Mouse (Mus musculus): ENCODE results near the gene Tango6. TPM values are rescaled to one million over a fixed set of nuclear protein-coding genes. Genes with fewer than 3 reads are reported as not detected.

The Tango6 gene
- total RNA-seq, 1 experiment, result 13.6 TPM

- no peak overlapping the region for H3K27ac ChIP-seq (ENCODE audit: insufficient read depth, low read depth, low read length, poor library complexity, severe bottlenecking)
- no peaks in the 10 kb centered on the region for H3K9me3 ChIP-seq (ENCODE audit: control insufficient read depth, insufficient read depth, low read depth, low read length)
- H3K36me3 ChIP-seq (ENCODE audit: control insufficient read depth, insufficient read depth, low read length, poor library complexity, severe bottlenecking), result peaks cover 19% of the 10 kb centered on the region
- no peak overlapping the region for H3K4me3 ChIP-seq (ENCODE audit: insufficient read depth in 1 of 2, low read depth in 1 of 2, low read length in 2 of 2, poor library complexity in 1 of 2, severe bottlenecking in 1 of 2)
- TF ChIP-seq ZNF384 (IDR thresholded peaks at IDR 0.05; ENCODE audit: low read depth, low read length) (no peak), MAFK (IDR thresholded peaks at IDR 0.05; ENCODE audit: insufficient read depth, low read depth, low read length) (no peak)
- H3K4me1 ChIP-seq (ENCODE audit: control insufficient read depth in 2 of 2, insufficient read depth in 2 of 2, low read length in 2 of 2, poor library complexity in 1 of 2), result no peaks in the 10 kb centered on the region
- H3K9ac ChIP-seq (ENCODE audit: insufficient read depth, low read depth, low read length, poor library complexity, severe bottlenecking), result no peak overlapping the region
- in situ Hi-C loops (cut with MboI; ENCODE audit: low sequenced_read_pairs in 2 of 2, unreplicated experiment in 2 of 2), result loop anchor here in 1 of 2 experiments (25.0 kb wide), 1 partner anchor 163 kb away; the partner anchor contains the start of gene Utp4
- no peak for DNase-seq (ENCODE audit: low read depth, low spot score)
Observed at GRCm38 (mm10) chr8:106723921-106724320, 41.1 kb downstream of the Tango6 start.

- no peak for DNase-seq (ENCODE audit: low read depth, low spot score)
- H3K9ac ChIP-seq (ENCODE audit: insufficient read depth, low read depth, low read length, poor library complexity, severe bottlenecking), result no peak overlapping the region
- in situ Hi-C loops (cut with MboI; ENCODE audit: low sequenced_read_pairs in 2 of 2, unreplicated experiment in 2 of 2), result no loop called here
- no peak overlapping the region for H3K4me3 ChIP-seq (ENCODE audit: insufficient read depth in 1 of 2, low read depth in 1 of 2, low read length in 2 of 2, poor library complexity in 1 of 2, severe bottlenecking in 1 of 2)
- peaks cover 14% of the 10 kb centered on the region for H3K36me3 ChIP-seq (ENCODE audit: control insufficient read depth, insufficient read depth, low read length, poor library complexity, severe bottlenecking)
- H3K4me1 ChIP-seq (ENCODE audit: control insufficient read depth in 2 of 2, insufficient read depth in 2 of 2, low read length in 2 of 2, poor library complexity in 1 of 2), result no peaks in the 10 kb centered on the region
- TF ChIP-seq ZC3H11A (IDR thresholded peaks at IDR 0.05; ENCODE audit: borderline replicate concordance, low read depth, low read length), result no peak
- TF ChIP-seq MAFK (IDR thresholded peaks at IDR 0.05; ENCODE audit: insufficient read depth, low read depth, low read length), result no peak
- H3K27ac ChIP-seq (ENCODE audit: insufficient read depth, low read depth, low read length, poor library complexity, severe bottlenecking), result no peak overlapping the region
- no peaks in the 10 kb centered on the region for H3K9me3 ChIP-seq (ENCODE audit: control insufficient read depth, insufficient read depth, low read depth, low read length)
Observed at GRCm38 (mm10) chr8:106726551-106726950, 43.7 kb downstream of the Tango6 start.

- Histone ChIP-seq H3K27ac (ENCODE audit: insufficient read depth, low read depth, low read length, poor library complexity, severe bottlenecking) (no peak overlapping the region), H3K9me3 (ENCODE audit: control insufficient read depth, insufficient read depth, low read depth, low read length) (no peaks in the 10 kb centered on the region), H3K4me3 (ENCODE audit: insufficient read depth in 1 of 2, low read depth in 1 of 2, low read length in 2 of 2, poor library complexity in 1 of 2, severe bottlenecking in 1 of 2) (no peak overlapping the region), H3K36me3 (ENCODE audit: control insufficient read depth, insufficient read depth, low read length, poor library complexity, severe bottlenecking) (peaks cover 12% of the 10 kb centered on the region), H3K9ac (ENCODE audit: insufficient read depth, low read depth, low read length, poor library complexity, severe bottlenecking) (no peak overlapping the region), H3K4me1 (ENCODE audit: control insufficient read depth in 2 of 2, insufficient read depth in 2 of 2, low read length in 2 of 2, poor library complexity in 1 of 2) (no peaks in the 10 kb centered on the region)
- DNase-seq (ENCODE audit: low read depth, low spot score), result no peak
- in situ Hi-C loops (cut with MboI; ENCODE audit: low sequenced_read_pairs in 2 of 2, unreplicated experiment in 2 of 2), result no loop called here
- TF ChIP-seq HCFC1 (IDR thresholded peaks at IDR 0.05; ENCODE audit: borderline replicate concordance, insufficient read depth, low read length) (no peak), MAFK (IDR thresholded peaks at IDR 0.05; ENCODE audit: insufficient read depth, low read depth, low read length) (no peak), ZNF384 (IDR thresholded peaks at IDR 0.05; ENCODE audit: low read depth, low read length) (no peak), ZC3H11A (IDR thresholded peaks at IDR 0.05; ENCODE audit: borderline replicate concordance, low read depth, low read length) (no peak), CHD2 (IDR thresholded peaks at IDR 0.05; ENCODE audit: low read depth, low read length) (no peak)
Observed at GRCm38 (mm10) chr8:106727241-106727835, 44.5 kb downstream of the Tango6 start.

GRCm38 (mm10) chr8:106727889-106728288 is 45.0 kb downstream of the Tango6 start:
- peaks cover 9% of the 10 kb centered on the region for H3K36me3 ChIP-seq (ENCODE audit: control insufficient read depth, insufficient read depth, low read length, poor library complexity, severe bottlenecking)
- H3K27ac ChIP-seq (ENCODE audit: insufficient read depth, low read depth, low read length, poor library complexity, severe bottlenecking), result no peak overlapping the region
- no peaks in the 10 kb centered on the region for H3K9me3 ChIP-seq (ENCODE audit: control insufficient read depth, insufficient read depth, low read depth, low read length)
- TF ChIP-seq CHD2 (IDR thresholded peaks at IDR 0.05; ENCODE audit: low read depth, low read length) (no peak), ZC3H11A (IDR thresholded peaks at IDR 0.05; ENCODE audit: borderline replicate concordance, low read depth, low read length) (no peak), HCFC1 (IDR thresholded peaks at IDR 0.05; ENCODE audit: borderline replicate concordance, insufficient read depth, low read length) (no peak), ZNF384 (IDR thresholded peaks at IDR 0.05; ENCODE audit: low read depth, low read length) (no peak), MAFK (IDR thresholded peaks at IDR 0.05; ENCODE audit: insufficient read depth, low read depth, low read length) (no peak)
- no peaks in the 10 kb centered on the region for H3K4me1 ChIP-seq (ENCODE audit: control insufficient read depth in 2 of 2, insufficient read depth in 2 of 2, low read length in 2 of 2, poor library complexity in 1 of 2)
- H3K9ac ChIP-seq (ENCODE audit: insufficient read depth, low read depth, low read length, poor library complexity, severe bottlenecking), result no peak overlapping the region
- H3K4me3 ChIP-seq (ENCODE audit: insufficient read depth in 1 of 2, low read depth in 1 of 2, low read length in 2 of 2, poor library complexity in 1 of 2, severe bottlenecking in 1 of 2), result no peak overlapping the region
- in situ Hi-C loops (cut with MboI; ENCODE audit: low sequenced_read_pairs in 2 of 2, unreplicated experiment in 2 of 2), result no loop called here
- no peak for DNase-seq (ENCODE audit: low read depth, low spot score)

GRCm38 (mm10) chr8:106732921-106733320 is 50.1 kb downstream of the Tango6 start:
- no peaks in the 10 kb centered on the region for H3K9me3 ChIP-seq (ENCODE audit: control insufficient read depth, insufficient read depth, low read depth, low read length)
- no peak overlapping the region for H3K9ac ChIP-seq (ENCODE audit: insufficient read depth, low read depth, low read length, poor library complexity, severe bottlenecking)
- no peak overlapping the region for H3K4me3 ChIP-seq (ENCODE audit: insufficient read depth in 1 of 2, low read depth in 1 of 2, low read length in 2 of 2, poor library complexity in 1 of 2, severe bottlenecking in 1 of 2)
- DNase-seq (ENCODE audit: low read depth, low spot score), result no peak
- TF ChIP-seq ZNF384 (IDR thresholded peaks at IDR 0.05; ENCODE audit: low read depth, low read length), result no peak
- in situ Hi-C loops (cut with MboI; ENCODE audit: low sequenced_read_pairs in 2 of 2, unreplicated experiment in 2 of 2), result no loop called here
- no peak overlapping the region for H3K27ac ChIP-seq (ENCODE audit: insufficient read depth, low read depth, low read length, poor library complexity, severe bottlenecking)
- peaks cover 5% of the 10 kb centered on the region; the same call in 1 of the 2 replicates for H3K36me3 ChIP-seq (ENCODE audit: control insufficient read depth, insufficient read depth, low read length, poor library complexity, severe bottlenecking)
- H3K4me1 ChIP-seq (ENCODE audit: control insufficient read depth in 2 of 2, insufficient read depth in 2 of 2, low read length in 2 of 2, poor library complexity in 1 of 2), result no peaks in the 10 kb centered on the region

Data from ES-E14 (cell line).